Mouse (Mus musculus) left cerebral cortex, postnatal 10 days (tissue): ENCODE data around the gene Mettl25. TPM values are rescaled to one million over a fixed set of nuclear protein-coding genes. Genes with fewer than 3 reads are reported as not detected.
A peak's percentile ranks its signal among the peaks of the same experiment; 100 is the strongest.

Experiments
- DNase-seq, 2 experiments: peaks; one replicate each; pipeline ENCODE4 v3.0.0; 2021 to 2022; ENCODE audit warnings: low spot score in 2 of 2, mixed read lengths in 1 of 2; ENCODE audit errors: extremely low spot score in 1 of 2
- intact Hi-C: fragments of 180-260 bp; cut with DNase I; formaldehyde crosslinking; loops from one replicate; pipeline ENCODE4 v1.15.1; 2025
- total RNA-seq, 2 experiments: library from RNA; stranded (reverse); gene quantifications; 2 replicates each; pipeline ENCODE4 v1.2.3; 2021

Gene Mettl25
- 10 to 100 TPM in 1 of 2 experiments, 1 to 10 TPM in 1; 7.4 to 10.5 TPM for total RNA-seq

GRCm38 (mm10) chr10:105840928-105841888 is at the start of gene Mettl25, which contains the start of gene Ccdc59:
Gene Mettl25 (minus strand): TSS chr10:105841380.
Gene Ccdc59 (plus strand): TSS chr10:105841067.
- DNase-seq = peak; percentile 96 to 98
- intact Hi-C loops = no loop called here

GRCm38 (mm10) chr10:105867312-105867711 is 26.1 kb upstream of the Mettl25 start:
- intact Hi-C loops = loop anchor here (5.0 kb wide), 2 partner anchors 605 to 720 kb away; partner anchors contain the start of gene Ppfia2
- DNase-seq = peak in 1 of 2 experiments; percentile 22

- intact Hi-C loops = no loop called here
- no peak for DNase-seq
Measured at GRCm38 (mm10) chr10:105851136-105851535, 10.0 kb upstream of the Mettl25 start.

- intact Hi-C loops = no loop called here
- DNase-seq = no peak
Measured at GRCm38 (mm10) chr10:105850286-105850685, 9.1 kb upstream of the Mettl25 start.

- intact Hi-C loops = no loop called here
- DNase-seq = no peak
Measured at GRCm38 (mm10) chr10:105842574-105842973, 1.4 kb upstream of the Mettl25 start.

GRCm38 (mm10) chr10:105834627-105835228 is 6.5 kb downstream of the Mettl25 start:
- peak in 1 of 2 experiments; percentile 35 for DNase-seq
- intact Hi-C loops = no loop called here

GRCm38 (mm10) chr10:105806259-105807010 is 34.7 kb downstream of the Mettl25 start:
- intact Hi-C loops = no loop called here
- no peak for DNase-seq

- DNase-seq = no peak
- intact Hi-C loops = no loop called here
Measured at GRCm38 (mm10) chr10:105803461-105803860, 37.7 kb downstream of the Mettl25 start.

- intact Hi-C loops = no loop called here
Measured at GRCm38 (mm10) chr10:105802132-105802531, 39.0 kb downstream of the Mettl25 start.

GRCm38 (mm10) chr10:105801147-105801546 is 40.0 kb downstream of the Mettl25 start:
- no peak for DNase-seq
- intact Hi-C loops = no loop called here

More at GRCm38 (mm10) chr10:105802132-105802531, 39.0 kb downstream of the Mettl25 start:
- DNase-seq = no peak

- DNase-seq = no peak
- intact Hi-C loops = no loop called here
Measured at GRCm38 (mm10) chr10:105797250-105797924, 43.8 kb downstream of the Mettl25 start.

GRCm38 (mm10) chr10:105793776-105794552 is 47.2 kb downstream of the Mettl25 start:
- intact Hi-C loops = no loop called here
- no peak for DNase-seq

GRCm38 (mm10) chr10:105788744-105789486 is 52.3 kb downstream of the Mettl25 start:
- intact Hi-C loops = no loop called here
- peak; percentile 59 to 71 for DNase-seq

- peak in 1 of 2 experiments; percentile 29 for DNase-seq
- intact Hi-C loops = no loop called here
Measured at GRCm38 (mm10) chr10:105783766-105784165, 57.4 kb downstream of the Mettl25 start.

GRCm38 (mm10) chr10:105774382-105774781 is 66.8 kb downstream of the Mettl25 start:
- intact Hi-C loops = loop anchor here (10.0 kb wide), 1 partner anchor 1990 kb away; no protein-coding TSS in a partner anchor
- DNase-seq = peak; percentile 74 to 79

- DNase-seq = peak in 1 of 2 experiments; percentile 18
- intact Hi-C loops = loop anchor here (10.0 kb wide), 1 partner anchor 1988 kb away; no protein-coding TSS in a partner anchor
Measured at GRCm38 (mm10) chr10:105772821-105773302, 68.3 kb downstream of the Mettl25 start.

- DNase-seq = no peak
- intact Hi-C loops = no loop called here
Measured at GRCm38 (mm10) chr10:105763959-105764358, 77.2 kb downstream of the Mettl25 start.
